Mouse (Mus musculus): Measurements from ENCODE around the gene Grik4.
"Not testable (repeated sequence)": the region's sequence is repeated elsewhere in the genome, so short reads cannot be mapped to it uniquely, and the experiment has no call there.

Grik4 gene

DNA sequence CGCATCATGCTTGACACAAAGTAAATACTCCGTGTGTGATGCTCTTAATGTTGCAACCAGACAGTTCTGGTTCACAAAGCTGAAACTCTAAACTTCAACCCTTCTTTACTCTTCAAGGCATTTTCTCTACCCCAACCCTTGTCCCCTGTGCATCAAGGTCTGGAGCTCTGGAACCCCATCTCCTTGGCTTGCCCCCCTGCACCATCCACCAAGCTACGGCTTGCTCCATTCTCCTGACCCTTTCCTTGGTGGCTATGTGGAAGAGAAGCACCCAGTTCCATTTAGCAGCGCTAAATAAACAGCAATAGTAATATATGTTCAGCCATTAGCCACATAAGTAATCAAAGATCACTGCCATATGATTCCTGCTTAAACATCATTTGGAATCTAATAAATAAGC lies 150.3 kb downstream of the Grik4 start:
- no peak for DNase-seq

DNA sequence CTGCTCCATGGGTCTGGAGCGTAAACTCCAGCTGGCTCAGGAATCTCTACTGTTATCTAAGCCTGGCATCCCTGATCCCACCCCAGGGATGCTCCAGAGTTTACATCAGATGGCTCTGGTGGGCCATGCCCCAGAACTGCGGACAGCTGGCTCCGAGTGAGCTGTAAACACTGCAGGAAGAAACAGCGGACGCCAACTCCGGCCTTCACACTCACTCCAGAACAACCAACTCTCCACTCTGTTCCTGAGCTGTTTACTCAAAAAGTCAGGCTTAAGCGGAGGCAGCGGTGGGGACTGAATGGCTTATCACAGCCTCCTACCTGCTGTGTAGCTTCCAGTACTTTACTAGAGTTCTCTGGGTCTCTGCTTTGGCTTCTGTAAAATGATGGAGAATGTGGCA lies 150.7 kb downstream of the Grik4 start:
- no peak for DNase-seq

DNA sequence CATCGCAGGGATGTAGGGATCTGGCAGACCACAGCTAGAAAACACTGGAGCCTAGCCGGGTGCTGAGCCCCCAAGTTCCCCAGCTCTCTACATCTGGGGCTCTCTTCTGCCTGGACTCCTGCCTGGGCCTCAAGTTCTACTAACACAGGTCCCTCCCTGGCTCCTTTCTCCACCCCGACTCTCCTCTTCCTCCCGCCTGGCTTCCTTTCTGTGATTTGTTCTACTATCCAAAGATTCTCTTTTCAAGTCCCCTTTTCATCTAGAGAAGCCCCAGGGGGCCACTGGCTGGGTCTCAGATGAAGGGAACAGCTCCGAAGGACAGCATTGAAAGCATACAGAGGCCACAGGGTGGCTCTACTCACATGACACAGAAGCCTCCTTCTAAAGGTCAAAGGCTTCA lies 151.9 kb downstream of the Grik4 start:
- no peak for DNase-seq

DNA sequence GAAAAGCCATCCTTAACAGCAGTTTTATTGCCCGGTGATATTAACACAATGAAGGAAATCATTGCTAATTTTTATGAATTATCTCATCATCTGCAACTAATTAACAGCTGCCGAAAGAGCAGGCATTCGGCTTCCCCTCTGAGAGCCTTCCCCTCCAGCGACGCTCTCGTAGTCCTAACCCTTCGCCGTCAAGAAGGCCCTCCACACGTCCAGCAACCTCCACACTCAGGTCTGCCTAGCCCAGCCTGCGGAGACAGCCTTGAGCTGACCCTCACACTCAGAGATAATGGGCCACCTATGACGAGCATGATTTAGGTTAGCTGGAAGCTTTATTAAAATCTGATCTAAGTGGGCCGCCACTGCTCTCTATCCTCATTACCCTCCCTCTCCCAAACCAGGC lies 152.5 kb downstream of the Grik4 start:
- no peak for DNase-seq

DNA sequence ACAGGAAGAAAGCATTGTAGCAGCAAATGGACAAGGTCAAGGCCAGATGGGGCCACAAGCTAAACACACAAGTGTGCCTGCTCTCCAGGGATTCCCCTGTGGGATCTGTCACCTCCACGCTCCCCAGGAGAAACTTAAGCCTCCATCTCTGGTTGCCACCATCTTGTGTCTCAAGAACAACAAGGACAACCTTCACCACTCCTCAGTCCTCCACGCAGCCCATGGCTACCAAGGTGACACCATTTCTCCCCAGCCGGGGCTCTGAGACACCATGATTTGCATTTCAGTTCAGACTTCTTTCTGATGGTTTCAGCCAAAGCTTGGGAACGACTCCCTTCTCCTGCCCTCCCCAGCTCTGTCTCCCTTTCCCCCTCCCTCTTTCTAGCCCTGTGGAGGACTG lies 152.9 kb downstream of the Grik4 start:
- no peak for DNase-seq

DNA sequence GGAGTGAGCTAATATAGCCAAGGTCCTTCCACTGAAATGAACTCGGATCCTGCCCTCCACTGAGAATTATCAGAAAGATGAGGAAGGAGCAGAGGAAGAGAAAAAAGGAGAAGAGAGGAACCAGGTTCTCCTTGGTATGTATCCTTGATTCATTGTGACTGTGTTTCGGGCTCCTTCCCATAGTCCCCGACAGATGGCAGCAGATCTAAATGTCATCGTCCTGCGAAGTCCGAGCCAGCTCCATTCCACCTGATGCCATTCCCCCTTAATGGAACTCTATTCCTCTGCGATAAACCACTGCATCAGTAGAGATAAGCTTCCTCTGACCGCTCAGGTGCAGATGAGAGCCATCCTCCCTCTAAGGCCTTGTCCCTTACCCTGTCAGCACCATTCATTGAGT lies 155.8 kb downstream of the Grik4 start:
- DNase-seq: peak; percentile 5

DNA sequence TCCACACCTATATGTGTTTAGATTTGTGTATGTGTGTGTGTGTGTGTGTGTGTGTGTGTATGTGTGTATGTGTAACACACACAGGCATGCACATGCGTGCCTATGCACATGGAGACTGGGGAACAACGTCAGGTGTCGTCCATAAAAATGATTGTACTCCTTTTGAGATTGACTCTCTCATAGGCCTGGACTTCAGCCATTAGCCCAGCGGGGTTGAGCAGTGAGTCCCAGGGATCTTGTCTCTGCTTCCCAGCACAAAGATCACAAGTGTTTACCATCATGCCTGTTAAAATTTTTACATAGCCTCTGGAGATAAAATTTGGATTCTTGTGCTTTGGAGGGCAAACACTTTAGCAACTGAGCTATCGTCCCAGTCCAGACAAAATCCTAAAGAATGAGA lies 157.4 kb downstream of the Grik4 start:
- no peak for DNase-seq

DNA sequence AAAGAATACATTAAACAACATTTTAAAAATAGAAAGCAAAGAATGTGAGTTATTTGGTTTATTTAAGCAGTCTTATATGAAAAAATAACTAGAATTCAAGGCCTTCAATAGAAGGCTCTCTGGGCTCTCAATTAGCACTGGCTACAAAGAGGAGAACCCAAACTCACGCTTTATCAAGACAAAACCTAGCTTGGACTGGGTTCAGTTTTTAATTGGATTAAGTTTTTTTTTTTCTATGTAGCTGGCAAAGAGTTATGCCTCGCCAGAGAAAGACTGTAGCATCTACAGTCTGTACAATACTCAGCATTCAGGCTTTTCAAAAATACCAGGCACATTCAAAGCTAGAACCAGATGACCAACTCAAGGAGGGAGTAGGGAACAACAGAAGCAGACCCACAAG lies 158.0 kb downstream of the Grik4 start:
- DNase-seq: no peak

DNA sequence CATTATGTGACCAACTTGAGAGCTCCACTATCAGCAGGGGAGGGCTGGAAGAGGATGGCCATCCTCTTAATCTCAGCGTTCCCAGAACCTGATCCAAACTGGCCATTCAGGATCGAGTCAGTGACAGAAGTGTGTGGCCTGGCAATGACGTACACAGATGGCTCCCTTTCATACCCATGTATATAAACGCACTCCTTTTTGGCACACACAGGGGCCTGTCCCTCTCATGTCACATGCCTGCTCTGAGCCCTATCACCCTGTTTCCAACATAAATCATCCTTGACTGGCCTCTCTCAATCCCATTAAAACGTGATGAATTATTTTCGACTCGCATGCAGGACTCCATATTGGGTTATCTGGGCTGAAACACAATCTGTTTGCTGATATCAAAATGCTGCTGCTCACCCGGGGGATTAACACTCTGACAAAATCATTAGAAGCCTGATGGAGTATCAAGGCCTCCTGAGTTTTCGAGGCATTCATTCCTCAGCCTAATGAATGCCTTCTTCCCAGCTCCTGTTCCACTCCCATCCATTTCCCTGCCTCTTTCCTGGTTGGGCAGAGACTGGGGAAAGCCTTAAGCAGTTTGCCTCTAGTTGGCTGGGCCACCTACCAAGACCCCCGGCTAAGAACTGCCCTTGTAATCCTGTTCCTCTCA lies 159.0 kb downstream of the Grik4 start:
- DNase-seq: no peak

DNA sequence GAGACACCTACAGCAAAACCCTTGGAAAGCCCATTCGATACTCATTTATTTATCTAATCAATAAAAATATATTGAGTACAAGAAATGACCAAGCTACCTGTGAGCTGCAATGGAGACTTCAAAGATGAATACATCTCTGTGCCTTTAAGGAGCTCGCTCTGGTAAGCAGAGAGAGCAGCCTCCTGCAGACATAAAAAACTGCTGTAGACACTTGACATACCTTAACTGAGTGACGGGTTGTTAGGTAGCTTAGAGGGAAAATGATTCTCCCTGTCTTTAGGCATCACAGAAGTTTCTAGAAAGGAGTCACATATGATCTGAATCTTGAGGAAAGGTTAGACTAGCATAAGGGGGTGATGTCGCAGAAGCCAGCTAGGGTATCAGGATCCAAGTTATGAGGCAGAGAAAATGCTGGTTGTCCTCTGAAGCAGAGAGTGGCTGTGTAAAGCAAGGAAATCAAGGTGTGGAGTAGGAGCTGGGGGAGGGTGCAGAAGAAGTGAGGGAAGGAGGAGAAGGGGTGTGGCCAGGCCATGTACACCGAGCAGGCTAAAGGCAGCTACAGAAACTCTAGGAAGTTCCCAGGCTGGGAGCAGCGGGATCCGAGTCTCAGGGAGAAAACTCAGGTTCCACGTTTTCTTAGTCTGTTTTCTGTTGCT lies 160.9 kb downstream of the Grik4 start:
- no peak for DNase-seq

DNA sequence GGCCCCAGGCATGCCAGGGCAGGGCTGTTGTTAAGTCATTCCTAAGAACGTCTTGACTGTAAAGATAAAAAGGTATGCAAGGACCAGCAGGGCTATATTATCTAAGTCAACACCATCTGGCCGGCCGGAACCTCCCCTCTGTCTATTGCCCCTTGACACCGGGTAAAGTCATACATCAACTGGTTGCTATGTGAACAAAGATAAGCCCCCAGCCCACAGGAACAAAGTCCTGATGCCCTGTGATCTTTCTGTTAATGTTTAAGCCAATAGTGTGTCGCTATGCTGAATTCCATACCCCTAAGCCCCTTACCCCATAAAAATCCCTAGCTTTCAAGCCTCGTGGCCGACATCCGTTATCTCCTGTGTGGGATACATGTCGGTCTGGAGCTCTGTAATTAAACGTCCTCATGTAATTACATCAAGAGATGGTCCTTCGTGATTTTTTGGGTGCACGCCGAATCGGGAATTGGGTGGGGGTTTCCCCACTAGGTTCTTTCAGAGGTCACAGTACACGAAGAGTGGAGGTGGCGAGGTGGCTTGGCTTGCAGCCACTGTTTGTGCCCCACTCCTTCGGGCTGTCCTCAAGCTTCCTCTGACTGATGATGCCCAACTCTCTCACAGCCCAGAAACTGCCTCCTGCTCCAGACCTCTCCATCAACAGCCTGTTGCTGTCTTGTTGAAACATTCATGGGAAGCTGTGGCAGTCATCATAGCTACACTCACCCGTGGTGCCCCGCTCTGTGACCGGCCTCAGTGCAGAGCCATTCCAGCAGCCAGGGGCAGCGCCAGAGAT lies 165.6 kb downstream of the Grik4 start:
- DNase-seq: not testable (repeated sequence)

DNA sequence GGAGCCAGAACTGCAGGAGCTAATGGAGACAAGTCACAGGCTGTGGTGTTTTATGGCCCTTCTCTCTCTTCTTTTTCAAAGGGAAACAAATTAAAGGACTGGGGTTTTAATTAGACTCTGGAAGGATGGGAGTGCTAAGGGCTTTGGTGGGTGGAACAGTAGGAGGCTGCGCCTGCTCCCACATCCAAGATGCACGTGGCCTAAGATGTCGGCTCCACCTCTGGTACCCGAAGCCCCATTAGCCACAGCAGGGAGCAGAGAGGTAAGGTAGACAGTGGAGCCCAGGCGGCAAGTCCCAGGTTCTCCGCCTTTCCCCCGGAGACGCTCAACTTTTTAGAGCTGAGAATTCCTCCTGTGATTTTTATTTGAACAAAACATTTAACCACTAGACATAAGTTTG lies 166.4 kb downstream of the Grik4 start:
- DNase-seq: no peak

DNA sequence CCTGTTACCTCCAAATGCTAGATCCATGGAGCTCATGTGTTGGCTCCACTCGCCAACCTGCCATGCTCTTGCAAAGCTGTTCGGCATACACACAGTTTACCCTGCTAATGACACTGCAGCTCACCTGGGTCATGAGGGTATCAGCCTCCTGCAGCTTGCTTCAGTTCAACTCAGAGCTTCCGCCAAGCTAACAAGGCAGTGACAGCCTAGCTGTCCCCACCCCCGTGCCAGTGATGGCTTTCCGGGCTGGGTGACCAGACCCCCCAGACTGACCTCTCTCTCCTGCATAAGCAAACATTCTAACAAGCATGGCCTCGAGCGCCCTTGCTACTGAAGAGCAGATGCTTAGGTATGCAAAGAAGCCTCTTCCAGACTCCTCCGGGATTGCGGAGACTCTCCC lies 167.5 kb downstream of the Grik4 start:
- no peak for DNase-seq

DNA sequence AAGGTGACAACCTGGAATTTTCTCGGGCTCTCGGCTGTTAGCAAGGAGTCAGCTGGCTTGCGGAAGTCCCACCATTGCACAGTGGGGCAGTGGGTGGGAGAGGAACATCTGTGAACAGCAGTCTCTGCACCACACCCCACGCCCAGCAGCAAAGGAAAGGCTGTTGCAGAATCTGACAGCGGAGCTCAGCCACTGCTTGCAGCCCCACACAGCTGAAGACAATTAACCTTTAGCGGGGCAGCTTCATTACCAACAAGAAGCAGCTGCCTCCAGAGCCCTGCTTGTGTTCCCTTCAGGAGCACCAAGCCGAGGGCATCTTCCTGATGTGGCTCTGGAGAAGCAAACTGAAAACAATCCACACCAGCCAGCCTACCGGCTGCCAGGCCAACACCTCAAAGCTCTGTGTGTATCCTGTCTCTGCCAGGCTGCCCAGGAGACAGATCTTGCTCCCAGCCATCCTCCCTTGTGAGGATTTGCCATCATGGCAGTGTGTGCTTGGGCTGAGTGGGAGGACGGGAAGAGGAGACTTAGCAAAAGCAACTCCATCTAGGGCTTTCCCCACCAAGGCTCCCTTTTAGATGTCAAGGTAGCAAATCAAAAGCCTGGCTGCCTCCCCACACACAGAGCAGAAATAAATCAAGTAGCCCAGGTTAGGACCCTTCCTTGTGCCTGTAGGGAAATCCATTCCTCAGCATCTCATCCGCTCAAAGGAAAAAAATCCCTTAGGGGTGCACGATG lies 179.3 kb downstream of the Grik4 start:
- DNase-seq: no peak

DNA sequence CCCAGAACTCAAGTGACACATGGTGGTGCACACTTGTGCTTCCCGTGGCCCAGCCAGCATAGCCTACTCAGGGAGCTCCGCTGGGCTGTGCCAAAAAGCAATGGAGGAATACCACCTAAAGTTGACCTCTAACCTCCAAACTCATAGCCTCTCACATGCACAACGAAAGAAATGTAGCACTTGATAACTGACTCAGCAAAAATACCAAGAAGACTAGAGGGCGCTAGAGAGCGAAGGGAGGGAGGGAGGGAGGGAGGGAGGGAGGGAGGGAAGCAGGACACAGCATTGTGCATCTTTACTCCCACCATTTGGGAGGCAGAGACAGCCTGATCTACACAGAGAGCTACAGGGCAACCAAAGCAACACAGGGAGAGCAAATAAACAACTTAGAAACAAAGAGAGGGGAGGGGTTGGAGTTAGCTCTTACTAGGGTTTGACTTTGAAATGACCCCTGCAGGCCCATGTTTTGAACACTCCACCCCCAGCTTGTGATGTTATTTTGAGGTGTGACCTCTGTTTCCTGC lies 185.5 kb downstream of the Grik4 start:
- no peak for DNase-seq

DNA sequence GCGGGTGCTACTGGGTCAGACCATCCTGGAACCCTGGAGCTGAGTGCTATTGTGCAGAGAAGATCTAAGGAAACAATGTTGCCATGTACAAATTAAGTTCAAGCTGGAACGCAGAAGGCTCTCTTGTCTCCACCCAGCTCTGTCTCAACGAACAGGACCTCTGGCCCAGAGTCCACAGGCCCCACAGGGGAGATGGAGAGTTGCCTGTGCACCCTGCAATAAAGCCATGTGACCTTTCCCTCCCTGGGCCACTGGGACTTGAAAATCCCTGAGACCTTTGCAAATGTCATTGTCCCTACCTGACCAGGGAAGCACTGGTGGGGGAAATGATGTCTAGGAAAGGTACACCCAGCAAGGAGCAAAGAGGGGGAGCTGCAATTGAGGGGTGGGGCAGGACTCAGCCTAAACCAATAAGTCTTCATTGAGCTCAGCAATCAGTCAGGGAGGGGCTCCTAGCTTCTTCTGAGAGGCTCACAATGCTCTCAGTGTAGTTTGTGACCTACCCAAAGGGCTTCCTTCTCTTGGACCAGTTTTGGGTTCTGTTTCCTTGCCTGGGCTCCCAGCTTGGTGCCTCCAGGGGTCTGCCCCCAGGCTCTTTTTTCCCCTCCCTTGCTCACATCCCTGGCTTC lies 187.2 kb downstream of the Grik4 start:
- no peak for DNase-seq

DNA sequence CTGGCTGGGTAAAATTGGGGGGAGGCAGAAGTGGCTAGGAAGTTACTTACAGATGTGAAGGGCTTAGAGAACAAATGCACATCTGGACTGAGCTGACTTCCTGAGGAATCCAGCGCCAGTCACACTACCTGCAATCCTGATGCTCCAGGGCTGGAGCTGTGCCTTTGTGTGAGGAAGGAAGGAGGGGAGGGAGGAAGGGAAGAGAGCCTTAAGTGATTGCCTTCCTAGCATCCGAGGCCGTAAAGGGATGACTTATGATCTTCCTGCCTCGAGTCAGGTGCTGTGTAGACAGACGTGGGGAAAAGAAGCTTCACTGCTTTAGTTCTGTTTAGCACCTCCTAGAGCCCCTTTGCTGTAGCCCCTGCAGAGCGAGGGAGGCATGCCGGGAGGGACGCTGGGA lies 189.6 kb downstream of the Grik4 start:
- no peak for DNase-seq

DNA sequence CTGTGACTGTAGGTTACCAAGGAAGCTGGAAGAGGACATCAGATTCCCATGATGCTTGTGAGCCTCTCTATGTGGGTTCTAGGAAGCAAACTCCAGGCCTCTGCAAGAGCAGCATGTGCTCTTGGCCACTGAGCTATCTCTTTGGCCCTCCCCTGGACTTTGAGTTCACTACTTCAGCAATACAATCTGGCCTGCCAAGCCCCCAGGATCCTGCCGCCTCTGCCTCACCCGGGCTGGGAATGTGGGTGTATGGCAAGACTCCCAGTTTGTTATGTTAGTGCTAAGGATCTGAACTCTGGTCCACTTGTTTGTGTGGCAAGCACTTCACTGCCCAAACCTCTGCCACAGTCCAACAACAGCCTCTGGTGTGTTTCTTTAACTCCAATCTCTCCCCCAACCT lies 193.1 kb downstream of the Grik4 start:
- DNase-seq: no peak

DNA sequence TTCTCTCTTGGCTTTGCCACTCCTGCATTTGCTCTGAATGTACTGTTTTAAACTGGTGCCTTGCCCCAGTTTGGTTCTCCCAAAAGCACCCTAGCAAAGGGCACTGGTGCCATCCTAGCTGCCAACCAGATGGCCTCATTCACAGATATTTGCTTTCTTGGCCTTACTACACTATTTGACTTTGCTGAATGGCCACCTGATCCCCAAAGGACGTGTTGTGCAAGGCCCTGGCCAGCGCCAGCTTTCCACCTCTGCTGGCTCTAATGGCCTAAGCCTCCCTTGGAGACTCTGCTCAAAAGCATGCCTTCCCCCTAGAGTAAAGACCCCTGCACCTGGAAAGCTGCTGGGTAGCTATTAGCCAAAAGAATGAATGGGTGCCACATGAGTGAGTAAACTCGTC lies 194.1 kb downstream of the Grik4 start:
- no peak for DNase-seq

DNA sequence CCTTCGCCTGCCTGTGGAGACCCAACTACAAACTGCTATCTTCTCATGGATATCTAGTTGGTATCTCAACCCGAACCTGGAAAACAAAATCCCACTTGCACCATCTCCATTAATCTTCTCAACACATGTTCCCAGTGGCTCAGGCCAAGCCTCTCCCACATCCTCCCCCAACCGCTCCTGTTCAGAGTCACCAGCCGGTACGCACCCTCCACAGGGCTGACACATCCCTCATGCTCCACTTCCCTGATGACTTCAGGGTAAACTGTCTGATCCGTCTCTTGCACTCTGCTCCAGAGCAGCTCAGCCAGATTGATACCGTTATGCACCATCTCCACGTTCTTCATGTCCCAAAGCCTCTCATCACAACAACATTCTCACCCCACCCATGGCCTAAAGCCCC lies 198.3 kb downstream of the Grik4 start:
- DNase-seq: no peak

DNA sequence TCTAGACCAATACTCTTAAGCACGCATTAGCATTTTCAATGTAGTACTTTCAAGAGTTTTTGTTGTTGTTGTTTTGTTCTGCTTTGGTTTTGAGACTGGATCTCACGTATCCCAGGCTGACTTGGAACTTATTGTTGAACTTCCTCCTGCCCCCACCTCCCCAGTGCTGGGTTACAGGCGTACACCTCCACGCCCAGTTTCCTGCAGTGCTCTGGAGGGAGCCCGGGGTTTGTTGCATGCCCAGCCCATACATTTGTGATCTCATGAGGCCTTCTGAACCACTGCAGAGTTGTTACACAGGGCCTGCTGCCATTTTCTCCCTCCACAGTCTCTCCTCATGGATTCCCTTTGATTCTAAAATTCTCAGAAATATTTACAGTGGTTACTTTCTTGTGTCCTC lies 201.9 kb downstream of the Grik4 start:
- no peak for DNase-seq

DNA sequence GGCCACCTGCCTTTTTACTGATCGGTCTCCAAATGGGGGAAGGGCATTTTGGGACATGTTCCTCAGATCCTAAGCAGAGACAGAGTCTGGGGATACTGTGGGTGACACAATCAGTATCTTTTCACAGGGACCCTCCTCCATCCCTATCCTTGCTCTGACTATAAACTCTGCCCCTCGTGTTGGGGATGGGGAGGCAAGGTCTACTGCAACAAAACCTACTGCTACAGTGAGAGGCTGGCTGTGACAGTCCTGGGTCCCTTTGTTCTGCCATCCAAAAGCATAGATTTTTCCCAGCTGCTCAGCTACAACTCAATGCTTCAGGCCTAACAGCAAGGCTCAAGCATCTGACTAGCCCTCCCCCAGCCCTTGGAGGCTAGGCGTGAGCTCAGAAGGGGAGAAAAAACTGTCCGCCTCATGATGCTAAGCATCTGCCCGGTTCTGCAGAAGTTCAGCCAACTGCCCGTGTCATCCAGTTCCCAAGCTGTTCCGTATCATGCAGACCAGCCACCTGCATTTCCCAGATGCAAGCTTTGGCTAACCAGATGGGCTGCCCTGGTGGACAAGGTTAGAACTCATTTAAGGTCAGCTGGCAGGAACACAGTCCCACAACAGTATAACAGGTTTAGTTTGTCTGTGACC lies 207.5 kb downstream of the Grik4 start:
- DNase-seq: no peak

All from thymus, postnatal 25 days (tissue).